Mouse (Mus musculus): ENCODE data around the gene Ccr10. TPM values are rescaled to one million over a fixed set of nuclear protein-coding genes. Genes with fewer than 3 reads are reported as not detected.
"Not testable (repeated sequence)": the region's sequence is repeated elsewhere in the genome, so short reads cannot be mapped to it uniquely, and the experiment has no call there.

Ccr10 gene
- polyA plus RNA-seq, 1 experiment from 2014 or later, result 0.06 TPM

- Histone ChIP-seq H3K9ac (replicated peaks; ENCODE audit: low read depth) (no peak overlapping the region), H3K4me2 (replicated peaks; ENCODE audit: low read depth, low read length) (no peak overlapping the region), H3K4me1 (ENCODE audit: insufficient read depth, low read depth, low read length) (no peaks in the 10 kb centered on the region), H3K9me3 (ENCODE audit: low read length) (no peaks in the 10 kb centered on the region), H3K36me3 (ENCODE audit: insufficient read depth, low read length) (no peaks in the 10 kb centered on the region; the same call in 1 of the 2 replicates), H3K4me3 (ENCODE audit: low read depth, low read length) (no peak overlapping the region), H3K27ac (ENCODE audit: low read length) (no peak overlapping the region), H3K27me3 (replicated peaks; ENCODE audit: insufficient read depth, low read length) (no peaks in the 10 kb centered on the region)
- TF ChIP-seq CTCF (IDR thresholded peaks at IDR 0.05), result peak; percentile 33; the same call in 1 of the 2 replicates
- TF ChIP-seq EP300 (IDR thresholded peaks at IDR 0.05), result no peak
- no peak for DNase-seq (ENCODE audit: low spot score)
- no peak for ATAC-seq
- 67% methylated on average over 1 of the region's 1 CpGs for WGBS
Measured at GRCm38 (mm10) chr11:101127075-101127474, 48.2 kb downstream of the Ccr10 start.

- not testable (repeated sequence) for DNase-seq (ENCODE audit: low spot score); H3K4me2 ChIP-seq (replicated peaks; ENCODE audit: low read depth, low read length); H3K4me3 ChIP-seq (ENCODE audit: low read depth, low read length); H3K27ac ChIP-seq (ENCODE audit: low read length); H3K27me3 ChIP-seq (replicated peaks; ENCODE audit: insufficient read depth, low read length); ATAC-seq; H3K4me1 ChIP-seq (ENCODE audit: insufficient read depth, low read depth, low read length); H3K9ac ChIP-seq (replicated peaks; ENCODE audit: low read depth); H3K9me3 ChIP-seq (ENCODE audit: low read length); H3K36me3 ChIP-seq (ENCODE audit: insufficient read depth, low read length)
- 97% methylated on average over 5 of the region's 9 CpGs for WGBS
Measured at GRCm38 (mm10) chr11:101125008-101125407, 50.2 kb downstream of the Ccr10 start.

- ATAC-seq; H3K9me3 ChIP-seq (ENCODE audit: low read length); DNase-seq (ENCODE audit: low spot score); H3K9ac ChIP-seq (replicated peaks; ENCODE audit: low read depth); H3K27me3 ChIP-seq (replicated peaks; ENCODE audit: insufficient read depth, low read length); H3K4me2 ChIP-seq (replicated peaks; ENCODE audit: low read depth, low read length); H3K4me3 ChIP-seq (ENCODE audit: low read depth, low read length); H3K4me1 ChIP-seq (ENCODE audit: insufficient read depth, low read depth, low read length); H3K36me3 ChIP-seq (ENCODE audit: insufficient read depth, low read length); H3K27ac ChIP-seq (ENCODE audit: low read length): not testable (repeated sequence)
- WGBS, result 89% methylated on average over 8 of the region's 8 CpGs
Measured at GRCm38 (mm10) chr11:101124494-101124893, 50.7 kb downstream of the Ccr10 start.

Small RNA genes lying within 50 kb of the gene (microRNA-seq; reads per million reads assigned to microRNA genes)
- not detected for gene Gm27626

Other genes starting within 250 kb of the Ccr10 start
- gene Stat3, start 235.9 kb downstream of the Ccr10 start, polyA plus RNA-seq (2015; fragmentation: Nextera tagmentation; extraction: Ambion mirVana), result 100 and 120 TPM in 2 replicates
- 692 and 736 TPM in 2 replicates for gene Cavin1, start 204.6 kb downstream of the Ccr10 start, polyA plus RNA-seq (2015; fragmentation: Nextera tagmentation; extraction: Ambion mirVana)
- gene Atp6v0a1, start 166.0 kb downstream of the Ccr10 start, polyA plus RNA-seq (2015; fragmentation: Nextera tagmentation; extraction: Ambion mirVana), result 51.3 and 57.2 TPM in 2 replicates
- gene Naglu, start 105.4 kb downstream of the Ccr10 start, polyA plus RNA-seq (2015; fragmentation: Nextera tagmentation; extraction: Ambion mirVana), result 18.9 and 21.9 TPM in 2 replicates
- gene Hsd17b1, start 97.0 kb downstream of the Ccr10 start, polyA plus RNA-seq (2015; fragmentation: Nextera tagmentation; extraction: Ambion mirVana), result 0.10 and 0.17 TPM in 2 replicates
- 30.5 TPM in 2 replicates for gene Coasy, start 92.9 kb downstream of the Ccr10 start, polyA plus RNA-seq (2015; fragmentation: Nextera tagmentation; extraction: Ambion mirVana)
- 42.5 and 44.5 TPM in 2 replicates for gene Mlx, start 88.2 kb downstream of the Ccr10 start, polyA plus RNA-seq (2015; fragmentation: Nextera tagmentation; extraction: Ambion mirVana)
- 9.8 and 10.4 TPM in 2 replicates for gene Psmc3ip, start 80.0 kb downstream of the Ccr10 start, polyA plus RNA-seq (2015; fragmentation: Nextera tagmentation; extraction: Ambion mirVana)
- 18.8 and 18.9 TPM in 2 replicates for gene Retreg3, start 55.5 kb downstream of the Ccr10 start, polyA plus RNA-seq (2015; fragmentation: Nextera tagmentation; extraction: Ambion mirVana)
- gene Tubg1, start 55.5 kb downstream of the Ccr10 start, polyA plus RNA-seq (2015; fragmentation: Nextera tagmentation; extraction: Ambion mirVana), result 25.8 TPM in 2 replicates
- gene Tubg2, start 19.5 kb downstream of the Ccr10 start, polyA plus RNA-seq (2015; fragmentation: Nextera tagmentation; extraction: Ambion mirVana), result 1.9 and 2.3 TPM in 2 replicates
- gene Cntnap1, start 4.9 kb downstream of the Ccr10 start, polyA plus RNA-seq (2015; fragmentation: Nextera tagmentation; extraction: Ambion mirVana), result 0.24 and 0.56 TPM in 2 replicates
- 12.3 and 14.2 TPM in 2 replicates for gene Plekhh3, start 4.1 kb downstream of the Ccr10 start, polyA plus RNA-seq (2015; fragmentation: Nextera tagmentation; extraction: Ambion mirVana)
- 17.1 and 17.4 TPM in 2 replicates for gene Ezh1, start 51.0 kb upstream of the Ccr10 start, polyA plus RNA-seq (2015; fragmentation: Nextera tagmentation; extraction: Ambion mirVana)
- 759 and 834 TPM in 2 replicates for gene Ramp2, start 70.6 kb upstream of the Ccr10 start, polyA plus RNA-seq (2015; fragmentation: Nextera tagmentation; extraction: Ambion mirVana)
- gene Vps25, start 78.3 kb upstream of the Ccr10 start, polyA plus RNA-seq (2015; fragmentation: Nextera tagmentation; extraction: Ambion mirVana), result 121 and 133 TPM in 2 replicates
- 10.6 and 14.6 TPM in 2 replicates for gene Wnk4, start 85.1 kb upstream of the Ccr10 start, polyA plus RNA-seq (2015; fragmentation: Nextera tagmentation; extraction: Ambion mirVana)
- gene Cntd1, start 103.6 kb upstream of the Ccr10 start, polyA plus RNA-seq (2015; fragmentation: Nextera tagmentation; extraction: Ambion mirVana), result 1.1 TPM in 2 replicates
- 159 and 166 TPM in 2 replicates for gene Coa3, start 103.7 kb upstream of the Ccr10 start, polyA plus RNA-seq (2015; fragmentation: Nextera tagmentation; extraction: Ambion mirVana)
- gene Becn1, start 126.8 kb upstream of the Ccr10 start, polyA plus RNA-seq (2015; fragmentation: Nextera tagmentation; extraction: Ambion mirVana), result 149 and 152 TPM in 2 replicates
- gene Psme3, start 140.8 kb upstream of the Ccr10 start, polyA plus RNA-seq (2015; fragmentation: Nextera tagmentation; extraction: Ambion mirVana), result 44.1 and 47.4 TPM in 2 replicates
- 0.44 and 0.45 TPM in 2 replicates for gene Aoc2, start 149.6 kb upstream of the Ccr10 start, polyA plus RNA-seq (2015; fragmentation: Nextera tagmentation; extraction: Ambion mirVana)
- gene Aoc3, start 155.2 kb upstream of the Ccr10 start, polyA plus RNA-seq (2015; fragmentation: Nextera tagmentation; extraction: Ambion mirVana), result 1.6 and 1.9 TPM in 2 replicates
- gene G6pc, start 192.1 kb upstream of the Ccr10 start, polyA plus RNA-seq (2015; fragmentation: Nextera tagmentation; extraction: Ambion mirVana), result 0.07 TPM in 1 of 2 replicates, not detected in the other
- gene Aarsd1, start 242.2 kb upstream of the Ccr10 start, polyA plus RNA-seq (2015; fragmentation: Nextera tagmentation; extraction: Ambion mirVana), result 26.5 and 27.0 TPM in 2 replicates
- gene Gm27029, start 249.4 kb upstream of the Ccr10 start, polyA plus RNA-seq (2015; fragmentation: Nextera tagmentation; extraction: Ambion mirVana), result 2.6 and 2.9 TPM in 2 replicates
- gene Rundc1, start 249.6 kb upstream of the Ccr10 start, polyA plus RNA-seq (2015; fragmentation: Nextera tagmentation; extraction: Ambion mirVana), result 14.3 and 15.5 TPM in 2 replicates
- 6.5 and 7.3 TPM in 2 replicates for gene Ptges3l, start 249.9 kb upstream of the Ccr10 start, polyA plus RNA-seq (2015; fragmentation: Nextera tagmentation; extraction: Ambion mirVana)